Comparison of ENCODE assay signal across 28 mouse cellular contexts in genomic region chr3:116852421-116852820, GRCm38 (mm10). TPM values are rescaled to one million over a fixed set of nuclear protein-coding genes. Genes with fewer than 3 reads are reported as not detected.
"Had no signal": no experiment of that assay in that cellular context is flagged by ENCODE, and none has a peak within 500 bp of the region (broad histone marks: within the 10 kb centered on the region; RNA-seq: fewer than 3 reads in every experiment).

No protein-coding gene starts in this region.

- H3K4me3 ChIP-seq: embryonic facial prominence, embryonic 10.5 days; embryonic facial prominence, embryonic 12.5 days; embryonic facial prominence, embryonic 13.5 days; embryonic facial prominence, embryonic 15.5 days; erythroblast, embryonic 14.5 days; forebrain, embryonic 10.5 days; forebrain, embryonic 12.5 days; forebrain, embryonic 13.5 days; forebrain, embryonic 15.5 days; gastrocnemius, adult 2 months; heart, adult 2 months had no signal

- H3K27me3 ChIP-seq: embryonic facial prominence, embryonic 12.5 days; embryonic facial prominence, embryonic 13.5 days; embryonic facial prominence, embryonic 15.5 days; forebrain, embryonic 12.5 days; forebrain, embryonic 13.5 days; forebrain, embryonic 15.5 days had no signal

- H3K9ac ChIP-seq: embryonic facial prominence, embryonic 12.5 days; embryonic facial prominence, embryonic 13.5 days; embryonic facial prominence, embryonic 15.5 days; forebrain, embryonic 12.5 days; forebrain, embryonic 13.5 days; forebrain, embryonic 15.5 days; forebrain, postnatal 0 days had no signal

- H3K36me3 ChIP-seq: embryonic facial prominence, embryonic 10.5 days; embryonic facial prominence, embryonic 12.5 days; embryonic facial prominence, embryonic 13.5 days; embryonic facial prominence, embryonic 15.5 days; forebrain, embryonic 10.5 days; forebrain, embryonic 12.5 days; forebrain, embryonic 15.5 days had no signal

- H3K9me3 ChIP-seq: embryonic facial prominence, embryonic 10.5 days; embryonic facial prominence, embryonic 12.5 days; embryonic facial prominence, embryonic 13.5 days; embryonic facial prominence, embryonic 15.5 days; forebrain, embryonic 10.5 days; forebrain, embryonic 12.5 days; forebrain, embryonic 13.5 days; forebrain, embryonic 15.5 days had no signal

- H3K4me1 ChIP-seq: embryonic facial prominence, embryonic 10.5 days; embryonic facial prominence, embryonic 12.5 days; embryonic facial prominence, embryonic 13.5 days; embryonic facial prominence, embryonic 15.5 days; forebrain, embryonic 10.5 days; forebrain, embryonic 12.5 days; forebrain, embryonic 13.5 days; forebrain, embryonic 15.5 days had no signal

- ATAC-seq: forebrain, embryonic 13.5 days; forebrain, embryonic 14.5 days; forebrain, embryonic 15.5 days; forebrain, embryonic 16.5 days; forebrain, postnatal 0 days had no signal

- H3K4me2 ChIP-seq: embryonic facial prominence, embryonic 12.5 days; embryonic facial prominence, embryonic 13.5 days; embryonic facial prominence, embryonic 15.5 days; forebrain, embryonic 12.5 days; forebrain, embryonic 13.5 days; forebrain, embryonic 15.5 days had no signal

- DNase-seq: cerebellum, adult 2 months; cerebellum, adult 8-10 months; cerebellum, adult 9-10 months; cerebellum, adult 9-11 months; cerebellum, postnatal 10 days; cerebellum, postnatal 14 days; cerebellum, postnatal 25 days; cerebellum, postnatal 36 days; embryo, embryonic 11 days; forebrain, postnatal 0 days; gastrocnemius, adult 2 months; gastrocnemius, postnatal 10 days; gastrocnemius, postnatal 14 days; gastrocnemius, postnatal 25 days; gastrocnemius, postnatal 36 days; heart, adult 18-20 months; heart, adult 2 months had no signal

- H3K27ac ChIP-seq: embryonic facial prominence, embryonic 10.5 days; embryonic facial prominence, embryonic 12.5 days; embryonic facial prominence, embryonic 13.5 days; embryonic facial prominence, embryonic 15.5 days; forebrain, embryonic 10.5 days; forebrain, embryonic 12.5 days; forebrain, embryonic 13.5 days; forebrain, embryonic 15.5 days; gastrocnemius, adult 2 months; heart, adult 2 months had no signal

RNA-seq across cellular contexts. Expression of gene Agl, which starts 44.5 kb away (rescaled TPM):
- polyA plus RNA-seq: erythroblast, embryonic 14.5 days had no signal
